Mouse (Mus musculus) splenic B cell, adult 2 months (primary cell): ENCODE measurements around the gene Olfr574.
A peak's percentile ranks its signal among the peaks of the same experiment; 100 is the strongest.

Experiments used
- DNase-seq: peaks from one replicate; pipeline ENCODE4 v3.0.0-alpha.2; 2011; ENCODE audit warnings: low read depth, low spot score
- H3K27me3 ChIP-seq: 2 replicates; pipeline ENCODE4 v1.6.1; 2012; ENCODE audit warnings: mild to moderate bottlenecking, low read length, moderate library complexity, mixed read lengths; ENCODE audit not compliant: control insufficient read depth, poor library complexity, insufficient read depth, severe bottlenecking
- H3K36me3 ChIP-seq: 2 replicates; pipeline ENCODE4 v1.6.1; 2012; ENCODE audit warnings: mild to moderate bottlenecking, low read length, moderate library complexity, mixed read lengths; ENCODE audit not compliant: control insufficient read depth, poor library complexity, insufficient read depth, severe bottlenecking

Olfr574 gene

DNA sequence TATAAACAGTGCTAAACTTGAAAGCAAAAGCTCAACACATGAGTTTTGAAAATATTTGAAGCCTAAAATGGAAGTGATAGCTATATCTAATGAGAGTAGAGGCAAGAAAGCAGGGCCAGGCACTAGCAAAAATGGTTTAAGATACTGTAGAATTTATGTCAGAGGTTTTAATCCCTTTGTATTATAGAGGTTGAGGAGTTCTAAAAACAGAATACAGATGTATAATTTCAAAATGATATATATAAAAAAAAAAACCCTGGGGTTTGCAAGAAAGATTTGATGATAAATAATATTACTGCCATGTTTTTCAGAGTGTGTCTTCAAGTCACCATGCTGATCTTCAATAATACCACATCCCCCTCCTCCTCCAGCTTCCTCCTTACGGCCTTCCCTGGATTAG lies at the start of gene Olfr574:
TSS of gene Olfr574 (plus strand) at position 301 of the 400 bp plus-strand sequence.
- DNase-seq: no peak
- no peaks in the 10 kb centered on the region for H3K27me3 ChIP-seq
- no peaks in the 10 kb centered on the region for H3K36me3 ChIP-seq

DNA sequence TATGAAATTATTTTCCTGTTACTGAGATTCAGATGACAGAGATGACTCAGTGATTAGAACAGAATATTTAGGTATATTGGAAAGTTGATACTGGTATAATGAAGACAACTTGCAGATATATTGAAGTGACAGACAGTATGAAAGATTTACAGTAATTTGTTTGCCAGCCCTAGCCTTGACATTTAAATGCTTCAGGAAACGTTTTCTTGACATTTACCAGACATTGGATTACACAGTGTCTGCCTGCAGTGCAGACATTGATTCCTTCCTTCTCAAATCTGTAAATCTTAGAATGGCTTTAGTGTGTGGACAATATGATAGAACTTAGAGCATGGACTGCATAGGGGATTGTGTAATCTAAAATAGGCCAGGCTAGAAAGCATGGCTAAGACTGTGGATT lies 33.0 kb upstream of the Olfr574 start:
- no peaks in the 10 kb centered on the region for H3K36me3 ChIP-seq
- DNase-seq: no peak
- no peaks in the 10 kb centered on the region for H3K27me3 ChIP-seq

DNA sequence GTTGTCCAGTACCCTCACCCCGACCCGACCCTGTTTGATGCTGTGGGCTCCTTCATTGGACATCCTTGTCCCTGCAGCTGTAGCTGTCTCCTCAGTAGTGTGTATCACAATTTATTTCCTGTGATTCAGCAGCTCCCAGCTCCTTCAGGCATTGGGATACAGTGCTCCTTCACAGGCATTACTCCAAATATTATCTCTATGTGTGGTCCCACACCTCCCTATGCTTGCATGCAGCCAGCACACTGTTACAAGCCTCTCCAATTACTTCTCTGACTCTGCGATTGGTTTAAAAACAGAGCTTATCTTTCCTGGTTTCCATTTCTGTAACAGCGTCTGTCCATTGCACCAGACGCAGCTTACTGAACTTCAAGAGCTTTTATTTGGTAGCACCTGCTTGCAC lies 31.9 kb upstream of the Olfr574 start:
- H3K36me3 ChIP-seq: no peaks in the 10 kb centered on the region
- DNase-seq: no peak
- no peaks in the 10 kb centered on the region for H3K27me3 ChIP-seq

DNA sequence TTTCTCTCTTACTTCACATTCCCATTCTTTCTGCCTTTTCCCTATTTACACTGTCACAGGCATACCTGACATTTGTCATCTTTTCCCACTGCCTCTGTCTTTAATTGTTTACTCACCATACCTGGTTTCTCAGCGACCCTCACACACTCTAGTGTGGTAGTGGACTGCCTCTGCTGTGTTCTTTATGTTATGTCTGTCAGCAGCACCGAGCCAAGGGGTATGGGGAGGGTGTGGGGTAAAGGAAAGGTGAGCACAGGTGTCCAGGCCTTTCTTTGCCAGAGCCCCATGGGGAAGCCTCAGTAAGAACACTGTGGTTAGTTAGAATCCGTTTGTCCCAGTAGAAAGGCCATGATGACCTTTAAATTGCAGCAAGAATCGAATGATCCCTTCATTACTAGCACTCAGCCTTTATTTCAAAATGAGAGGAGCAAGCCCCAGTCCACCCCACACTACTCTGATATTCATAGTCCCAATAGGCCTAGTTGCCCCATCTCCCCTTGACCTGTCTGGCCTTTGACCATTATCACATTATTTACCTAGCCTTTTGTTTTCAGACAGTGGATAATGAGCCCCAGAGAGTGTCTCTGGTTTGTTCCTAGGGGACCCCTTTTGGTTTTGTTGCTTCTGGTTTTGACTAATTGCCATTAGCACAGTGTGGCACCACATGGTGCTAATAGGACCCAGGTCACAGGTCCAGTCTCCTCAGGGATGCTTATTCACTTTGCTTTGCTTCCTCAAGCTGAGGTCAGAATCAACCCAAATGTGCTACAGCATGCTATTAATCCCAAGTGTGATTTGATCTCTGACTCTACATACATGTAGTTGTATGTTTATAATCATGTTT lies 31.0 kb upstream of the Olfr574 start, which contains the start of gene Olfr571:
TSS of gene Olfr571 (minus strand) at position 505 of the 844 bp plus-strand sequence.
- no peak for DNase-seq
- Histone ChIP-seq H3K36me3 (no peaks in the 10 kb centered on the region), H3K27me3 (no peaks in the 10 kb centered on the region)

DNA sequence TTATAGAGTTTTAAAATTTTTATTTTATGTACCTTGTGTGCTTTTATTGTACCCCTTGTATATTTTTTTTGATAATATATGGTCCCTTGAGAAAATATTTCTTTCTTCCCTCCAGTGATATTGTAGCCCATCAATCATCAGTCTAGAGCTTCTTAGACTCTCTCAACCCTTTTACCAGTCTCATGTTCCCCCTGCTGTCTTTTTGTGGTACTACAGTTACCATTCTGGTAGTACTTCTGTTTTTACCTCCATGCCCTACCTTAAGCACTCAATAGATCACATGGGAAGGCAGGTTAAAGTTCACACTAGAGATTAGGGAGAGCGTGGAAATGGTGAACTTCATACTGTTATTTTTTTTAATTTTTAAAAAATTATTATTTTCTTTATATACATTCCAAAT lies 28.6 kb upstream of the Olfr574 start:
- H3K27me3 ChIP-seq: no peaks in the 10 kb centered on the region
- DNase-seq: peak; percentile 62
- H3K36me3 ChIP-seq: no peaks in the 10 kb centered on the region

DNA sequence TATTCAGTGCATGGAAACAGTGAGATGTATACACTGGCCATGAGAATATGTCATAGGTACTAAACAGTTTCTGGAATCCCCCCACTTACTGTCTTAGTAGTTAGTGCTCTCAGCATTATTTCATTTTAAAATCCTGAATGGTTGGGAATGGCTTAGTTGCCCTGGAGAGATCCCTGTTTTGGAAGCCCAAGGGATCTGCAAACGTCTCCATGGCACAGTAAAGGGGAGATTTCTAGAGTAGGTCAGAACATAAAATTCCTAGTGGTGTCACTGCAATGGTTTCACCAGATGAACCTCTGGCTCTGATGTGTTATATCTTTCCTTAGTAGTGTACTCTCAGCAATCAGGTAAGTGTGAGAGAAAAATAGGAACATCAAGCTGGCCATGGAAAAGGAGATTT lies 24.2 kb upstream of the Olfr574 start, which contains the start of gene Olfr572:
TSS of gene Olfr572 (plus strand) at position 301 of the 400 bp plus-strand sequence.
- DNase-seq: no peak
- no peaks in the 10 kb centered on the region for H3K27me3 ChIP-seq
- H3K36me3 ChIP-seq: no peaks in the 10 kb centered on the region

DNA sequence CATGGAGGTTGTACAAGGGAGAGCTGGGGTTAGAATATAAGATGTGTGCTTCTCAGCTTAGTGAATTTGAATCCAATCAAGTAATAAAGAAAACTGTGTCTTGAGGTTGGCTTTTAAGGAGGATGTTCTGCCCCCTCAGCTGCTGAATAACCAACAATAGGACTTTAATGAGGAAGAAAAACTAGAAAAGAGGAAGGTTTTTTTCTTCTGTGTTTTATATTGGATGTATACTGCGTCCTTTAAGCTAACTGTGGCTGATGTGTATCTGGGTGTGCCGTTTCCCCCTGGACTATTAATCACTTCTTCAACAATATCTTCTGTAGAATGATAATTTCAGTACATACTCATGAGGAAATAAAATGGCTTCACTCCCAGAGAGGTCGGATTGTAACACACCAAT lies 21.2 kb upstream of the Olfr574 start:
- H3K36me3 ChIP-seq: no peaks in the 10 kb centered on the region
- no peak for DNase-seq
- no peaks in the 10 kb centered on the region for H3K27me3 ChIP-seq

DNA sequence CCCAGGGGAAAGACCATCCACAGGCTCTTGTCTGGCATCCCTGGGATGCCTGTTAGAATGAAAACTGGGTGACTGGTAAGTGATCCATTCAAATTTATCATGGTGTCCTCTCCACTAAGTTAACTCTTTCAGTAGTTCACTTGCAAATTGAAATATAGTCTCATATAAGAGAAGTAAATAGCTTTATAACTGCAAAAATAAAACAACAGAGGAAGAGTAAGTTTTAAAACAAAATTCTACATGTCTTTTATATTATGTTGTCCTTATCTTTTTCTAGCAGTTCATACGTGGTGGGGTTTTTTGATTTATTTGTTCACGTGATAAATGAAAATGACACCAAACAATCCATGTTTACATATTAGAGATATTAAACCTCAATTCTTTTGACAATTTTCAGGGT lies 5.8 kb upstream of the Olfr574 start, which contains the start of gene Olfr573-ps1:
TSS of gene Olfr573-ps1 (minus strand) at position 101 of the 400 bp plus-strand sequence.
- Histone ChIP-seq H3K36me3 (no peaks in the 10 kb centered on the region), H3K27me3 (no peaks in the 10 kb centered on the region)
- no peak for DNase-seq

DNA sequence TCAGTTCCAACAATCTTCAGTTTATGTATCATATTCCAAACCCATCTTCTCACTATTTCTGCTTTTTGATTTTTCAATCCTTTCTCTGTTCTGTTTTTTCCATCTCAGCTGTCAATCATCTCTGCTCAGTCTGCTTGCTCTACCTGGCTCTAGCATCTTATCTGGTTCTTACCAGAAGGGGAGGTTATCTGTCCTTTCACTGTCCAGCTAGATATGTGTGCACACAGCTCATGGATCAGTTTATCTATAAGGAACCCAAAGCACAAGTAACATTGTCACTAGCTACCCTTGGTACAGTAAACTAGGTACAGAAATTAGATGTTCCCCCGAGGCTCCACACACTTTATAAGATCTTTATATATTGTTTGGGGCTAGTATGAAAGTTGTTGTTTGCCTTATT lies 4.8 kb upstream of the Olfr574 start:
- Histone ChIP-seq H3K36me3 (no peaks in the 10 kb centered on the region), H3K27me3 (no peaks in the 10 kb centered on the region)
- no peak for DNase-seq

DNA sequence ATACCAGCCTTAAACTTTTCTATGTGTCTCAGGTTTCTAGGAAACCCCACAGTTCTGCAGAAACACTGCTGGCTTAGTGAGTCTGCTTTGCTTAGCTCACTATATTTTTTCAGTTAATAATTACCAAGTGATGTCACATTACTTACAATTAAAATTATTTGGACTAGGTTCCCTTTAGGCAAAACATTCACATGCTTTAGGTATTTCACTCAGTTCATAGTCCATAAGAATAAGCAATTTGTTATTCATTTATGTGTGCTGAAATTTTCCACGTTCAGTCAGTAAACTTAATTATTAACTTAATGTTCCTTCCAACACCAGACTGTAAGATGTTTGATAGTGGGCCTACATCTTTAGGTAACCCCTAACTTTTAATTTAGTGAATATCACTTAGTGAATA lies 2.5 kb downstream of the Olfr574 start:
- Histone ChIP-seq H3K27me3 (no peaks in the 10 kb centered on the region), H3K36me3 (no peaks in the 10 kb centered on the region)
- no peak for DNase-seq

DNA sequence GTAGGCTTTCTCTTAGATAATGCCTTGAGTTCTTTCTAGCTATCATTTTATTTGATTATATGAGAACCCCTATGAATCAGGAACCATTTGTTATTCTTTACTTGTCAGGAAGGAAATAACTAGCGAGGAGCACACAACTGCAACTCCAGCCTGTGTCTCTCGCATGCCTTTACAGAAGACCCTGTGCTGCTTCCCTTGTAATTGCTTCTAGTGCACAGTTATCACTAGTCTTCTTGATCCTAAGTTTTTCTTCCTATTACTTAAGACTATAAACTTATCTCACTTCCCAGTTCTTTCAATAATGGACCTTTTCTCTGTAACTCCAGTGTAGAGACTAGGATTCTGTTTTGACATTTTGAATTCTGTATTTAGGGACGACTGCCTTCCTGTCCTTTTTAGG lies 9.9 kb downstream of the Olfr574 start:
- Histone ChIP-seq H3K36me3 (no peaks in the 10 kb centered on the region), H3K27me3 (no peaks in the 10 kb centered on the region)
- no peak for DNase-seq

DNA sequence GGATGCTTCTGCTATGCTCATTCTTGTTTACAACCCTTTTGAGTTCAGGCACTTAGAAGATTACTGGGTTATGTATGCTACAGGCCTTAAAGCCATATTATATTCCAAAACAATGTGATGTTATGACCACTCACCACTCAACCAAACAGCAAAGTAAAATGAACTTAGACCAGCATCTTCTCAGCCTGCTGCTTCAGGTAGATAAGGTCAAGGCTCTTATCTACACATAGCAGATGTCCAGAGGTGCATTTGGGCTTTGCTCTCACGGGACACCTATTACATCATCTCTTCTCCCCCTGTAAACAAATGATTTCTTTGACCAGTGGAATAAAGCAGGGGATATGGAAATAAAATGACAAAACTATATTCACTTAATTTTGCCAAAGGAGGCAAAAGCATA lies 10.3 kb downstream of the Olfr574 start, which contains the start of gene Olfr575:
TSS of gene Olfr575 (minus strand) at position 183 of the 400 bp plus-strand sequence.
- DNase-seq: no peak
- H3K36me3 ChIP-seq: no peaks in the 10 kb centered on the region
- H3K27me3 ChIP-seq: no peaks in the 10 kb centered on the region

DNA sequence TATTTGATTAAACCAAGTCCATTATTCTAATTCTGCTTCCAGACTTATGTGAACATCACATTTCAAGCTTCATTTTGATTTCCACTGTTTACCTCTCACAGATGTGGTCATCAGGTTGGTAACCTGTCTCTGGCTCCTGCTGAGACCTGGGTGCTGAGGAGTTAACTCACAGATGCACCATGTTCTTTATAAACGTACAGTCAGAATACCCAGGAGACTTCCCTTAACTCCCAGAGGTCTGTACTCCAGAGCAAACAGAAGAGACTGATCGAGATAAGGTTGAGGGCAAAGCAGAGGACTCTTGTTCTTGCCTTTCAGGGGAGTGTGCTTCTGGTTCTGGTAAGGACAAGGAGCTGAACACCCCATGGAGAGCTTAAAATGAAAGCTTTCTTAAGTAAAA lies 14.1 kb downstream of the Olfr574 start, which contains the start of gene Olfr576:
TSS of gene Olfr576 (plus strand) at position 301 of the 400 bp plus-strand sequence.
- no peak for DNase-seq
- H3K36me3 ChIP-seq: no peaks in the 10 kb centered on the region
- H3K27me3 ChIP-seq: no peaks in the 10 kb centered on the region

DNA sequence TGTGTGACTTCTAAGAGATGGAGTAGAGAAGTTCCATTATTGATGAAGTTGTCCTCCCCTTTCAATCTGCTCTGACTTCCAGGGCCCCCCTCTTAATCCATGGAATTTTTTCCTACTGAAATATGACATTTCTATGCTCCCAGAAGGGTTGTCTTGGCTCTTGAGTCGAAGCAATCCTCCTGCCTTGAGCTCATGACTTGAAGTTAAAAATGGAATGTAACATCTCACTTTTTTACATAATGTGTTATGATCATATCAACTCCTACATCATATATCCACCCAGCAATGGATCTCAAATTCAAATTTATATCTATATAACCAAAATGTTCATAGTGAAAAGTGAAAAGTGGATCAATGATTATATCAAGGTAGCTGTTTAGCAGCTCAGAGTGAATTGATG lies 26.1 kb downstream of the Olfr574 start:
- no peak for DNase-seq
- Histone ChIP-seq H3K27me3 (no peaks in the 10 kb centered on the region), H3K36me3 (no peaks in the 10 kb centered on the region)

DNA sequence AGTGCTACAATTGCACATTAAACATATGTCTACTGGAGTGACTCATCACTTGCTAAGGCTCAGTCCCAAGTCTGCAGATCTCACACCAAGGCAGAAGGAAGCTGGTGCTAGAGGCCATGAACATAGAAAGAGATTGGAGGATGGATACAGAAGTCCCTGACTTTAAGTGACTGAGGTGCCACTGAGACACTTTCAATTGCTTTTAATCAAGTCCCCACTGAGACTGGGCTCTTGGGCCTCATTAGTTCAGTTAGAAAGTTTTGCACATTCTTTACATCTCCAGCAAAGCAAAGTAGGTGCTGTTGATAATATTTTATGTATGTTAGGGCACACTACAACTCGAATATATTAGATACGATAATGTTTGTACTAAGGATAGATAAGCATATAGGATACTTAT lies 27.6 kb downstream of the Olfr574 start, which contains the start of gene Olfr577:
TSS of gene Olfr577 (minus strand) at position 101 of the 400 bp plus-strand sequence.
- DNase-seq: no peak
- H3K36me3 ChIP-seq: no peaks in the 10 kb centered on the region
- no peaks in the 10 kb centered on the region for H3K27me3 ChIP-seq
